Mouse (Mus musculus) embryonic fibroblast, embryonic 13.5 days (primary cell): ENCODE data around the gene Rita1.

Experiments used
- CTCF ChIP-seq: IDR thresholded peaks from 2 replicates; pipeline ENCODE4 v1.5.1; 2011; ENCODE audit warnings: mild to moderate bottlenecking, control low read depth, low read length, moderate library complexity, borderline replicate concordance; ENCODE audit not compliant: insufficient read depth
- POLR2A ChIP-seq: IDR thresholded peaks from 2 replicates; pipeline ENCODE4 v1.6.1; 2011; ENCODE audit warnings: low read depth, mild to moderate bottlenecking, control low read depth, low read length, moderate library complexity

GRCm38 (mm10) chr5:120649374-120649933 lies 37.1 kb upstream of the Rita1 start:
- TF ChIP-seq CTCF (no peak), POLR2A (no peak)
